Mouse (Mus musculus) c-Kit-positive CD71-positive TER-119-negative erythroid progenitor cells, embryonic 14.5 days (primary cell): ENCODE measurements around the gene Npcd.

Experiments used
- DNase-seq: peaks from one replicate; pipeline ENCODE4 v3.0.0-alpha.2; 2013; ENCODE audit warnings: low read depth

Npcd gene

DNA sequence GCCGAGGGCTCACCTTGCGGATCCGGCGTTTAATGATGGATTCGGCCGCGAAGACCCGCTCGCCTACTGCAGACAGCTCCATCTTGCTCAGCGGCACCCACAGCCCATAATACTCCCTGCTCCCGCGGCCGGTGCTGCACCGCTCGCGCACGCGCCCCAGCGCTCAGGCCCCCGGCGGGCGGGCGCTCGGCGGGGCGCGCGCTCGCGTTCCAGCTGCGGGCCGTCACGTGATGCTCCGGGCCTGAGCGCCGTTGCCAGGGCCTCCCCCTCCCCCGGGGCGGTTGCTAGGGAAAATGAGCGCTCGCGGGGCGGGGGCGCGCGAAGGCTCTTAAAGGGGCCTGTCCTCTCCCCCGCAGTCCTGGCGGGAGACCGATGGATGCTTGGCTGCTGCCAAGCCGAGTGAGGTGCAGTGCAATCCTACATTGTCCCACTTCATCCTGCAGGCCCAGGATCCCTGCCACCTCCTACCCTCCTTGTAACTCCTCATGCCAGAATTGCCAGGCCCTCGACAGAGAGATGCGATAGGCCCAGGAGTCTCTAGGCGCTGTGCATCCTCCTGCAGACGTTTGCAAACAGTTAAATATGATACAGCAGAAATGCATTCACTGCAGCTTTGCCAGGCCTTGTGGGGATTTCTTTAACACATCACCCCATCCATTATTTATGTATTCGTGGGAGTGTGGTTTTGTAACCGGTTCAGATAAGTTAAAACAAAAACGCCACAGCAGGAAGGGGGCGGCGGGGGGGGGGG lies at the start of gene Npcd, which contains the start of gene Cbx6:
TSS of gene Npcd (minus strand) at position 108 of the 751 bp plus-strand sequence.
TSS of gene Cbx6 (minus strand) at position 559 of the 751 bp plus-strand sequence.
- peak; percentile 61 for DNase-seq

DNA sequence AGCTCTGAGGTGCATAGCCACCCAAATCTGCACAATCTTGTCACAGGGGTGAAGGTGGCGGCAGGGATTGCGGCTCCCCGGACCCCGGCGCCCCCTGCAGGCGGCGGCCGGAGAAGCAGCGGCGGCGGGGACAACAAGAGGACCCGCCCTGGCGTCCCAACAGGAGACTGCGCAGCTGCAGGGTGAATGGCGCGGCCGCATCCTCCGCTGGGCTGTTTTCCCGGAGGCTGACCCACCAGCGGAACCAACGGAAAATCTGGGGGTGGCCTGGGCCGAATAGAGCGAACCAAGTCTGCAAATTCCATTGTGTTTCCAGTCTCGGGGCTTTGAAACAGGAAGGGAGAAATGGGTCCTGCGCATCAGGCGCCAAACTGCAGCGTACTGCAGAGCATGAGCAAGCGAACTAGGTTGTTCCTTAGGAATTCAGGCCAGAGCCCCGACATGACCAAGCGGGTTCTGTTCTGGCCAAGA lies 49.4 kb upstream of the Npcd start:
- peak; percentile 67 for DNase-seq

DNA sequence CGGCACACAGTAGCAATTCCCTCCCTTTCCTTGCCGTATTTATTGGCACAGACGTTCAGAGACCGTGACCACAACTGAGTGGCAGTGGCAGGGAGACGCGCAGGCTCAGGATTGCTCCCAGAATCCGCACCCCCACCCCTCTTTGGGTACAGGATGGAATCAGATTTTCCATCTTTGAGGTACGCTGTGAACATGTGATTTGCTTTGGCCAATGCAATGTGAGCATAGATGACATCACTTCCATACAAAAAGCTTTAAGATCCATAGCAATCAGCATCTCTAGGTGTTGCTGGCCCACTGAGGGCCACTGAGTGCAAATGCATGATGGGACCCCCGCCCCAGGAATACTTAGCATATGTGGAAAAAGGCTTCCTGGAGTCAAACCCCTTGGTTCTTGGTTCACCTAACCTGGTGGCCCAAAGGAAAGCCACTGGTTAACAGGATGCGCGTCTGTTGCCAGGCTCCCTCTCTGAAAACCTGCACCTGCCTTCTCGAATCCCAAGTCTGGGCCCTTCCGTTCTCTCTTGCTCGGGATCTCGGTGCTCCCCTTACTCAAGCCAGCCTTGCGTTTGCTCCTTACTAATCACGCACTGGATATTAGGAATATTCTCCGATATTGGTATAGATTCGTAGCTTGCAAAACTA lies 48.7 kb upstream of the Npcd start:
- no peak for DNase-seq

DNA sequence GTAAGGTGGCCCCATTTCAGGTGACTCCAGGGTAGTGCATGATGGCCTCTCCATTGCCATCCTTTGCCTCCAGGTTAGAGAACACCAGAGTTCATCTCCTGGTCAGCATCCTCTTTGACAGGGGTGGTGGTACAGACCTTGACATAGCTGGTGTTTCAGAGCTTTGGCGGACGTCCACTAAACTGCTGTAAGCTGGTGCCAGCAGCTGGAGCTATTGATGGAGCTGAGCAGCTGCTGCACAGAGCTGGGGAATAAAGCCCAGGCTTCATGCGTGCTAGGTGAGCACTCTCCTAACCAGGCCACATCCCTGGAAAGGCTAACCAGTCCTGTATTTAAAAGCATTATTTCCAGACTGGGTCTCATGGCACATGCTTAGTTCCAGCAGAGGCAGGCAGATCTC lies 46.4 kb upstream of the Npcd start:
- DNase-seq: no peak

DNA sequence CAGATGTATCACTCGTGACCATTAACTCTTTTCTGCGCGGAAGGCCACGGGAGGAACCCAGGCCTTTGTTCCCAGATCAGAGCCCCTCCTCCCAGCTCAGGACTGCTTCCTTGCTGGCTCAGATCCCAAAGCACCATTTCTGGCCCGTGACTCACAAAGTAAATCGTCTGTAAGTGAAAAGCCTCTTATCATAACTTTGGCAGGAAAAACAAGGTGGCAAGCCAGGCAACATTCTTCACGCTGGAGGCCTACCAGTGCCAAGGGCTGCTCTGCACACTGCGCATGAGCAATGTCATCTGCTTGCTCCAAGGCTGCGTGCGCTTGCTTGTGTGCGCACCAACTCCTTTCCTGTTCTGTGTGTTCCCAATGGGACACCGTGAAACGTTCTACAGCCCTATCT lies 45.3 kb upstream of the Npcd start:
- no peak for DNase-seq

DNA sequence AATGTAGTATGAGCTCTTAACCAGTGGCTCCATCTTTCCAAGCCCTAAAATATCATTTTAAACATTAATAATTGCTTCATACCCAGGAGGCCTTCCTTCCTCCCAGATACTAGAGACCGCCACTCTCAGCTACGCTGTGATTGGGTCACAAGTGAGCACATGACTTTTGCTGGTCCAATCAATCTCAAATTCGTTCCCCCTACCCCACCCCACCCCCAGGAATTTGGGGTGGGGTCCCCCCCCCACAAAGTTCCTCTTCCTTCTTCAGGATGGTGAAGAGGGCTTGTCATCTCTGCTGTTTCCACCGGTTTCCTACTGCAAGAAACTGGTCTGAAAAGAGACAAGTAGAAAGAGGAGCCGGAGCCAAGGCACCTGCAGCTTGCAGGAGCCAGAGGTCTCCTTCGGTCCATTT lies 44.7 kb upstream of the Npcd start:
- DNase-seq: no peak

DNA sequence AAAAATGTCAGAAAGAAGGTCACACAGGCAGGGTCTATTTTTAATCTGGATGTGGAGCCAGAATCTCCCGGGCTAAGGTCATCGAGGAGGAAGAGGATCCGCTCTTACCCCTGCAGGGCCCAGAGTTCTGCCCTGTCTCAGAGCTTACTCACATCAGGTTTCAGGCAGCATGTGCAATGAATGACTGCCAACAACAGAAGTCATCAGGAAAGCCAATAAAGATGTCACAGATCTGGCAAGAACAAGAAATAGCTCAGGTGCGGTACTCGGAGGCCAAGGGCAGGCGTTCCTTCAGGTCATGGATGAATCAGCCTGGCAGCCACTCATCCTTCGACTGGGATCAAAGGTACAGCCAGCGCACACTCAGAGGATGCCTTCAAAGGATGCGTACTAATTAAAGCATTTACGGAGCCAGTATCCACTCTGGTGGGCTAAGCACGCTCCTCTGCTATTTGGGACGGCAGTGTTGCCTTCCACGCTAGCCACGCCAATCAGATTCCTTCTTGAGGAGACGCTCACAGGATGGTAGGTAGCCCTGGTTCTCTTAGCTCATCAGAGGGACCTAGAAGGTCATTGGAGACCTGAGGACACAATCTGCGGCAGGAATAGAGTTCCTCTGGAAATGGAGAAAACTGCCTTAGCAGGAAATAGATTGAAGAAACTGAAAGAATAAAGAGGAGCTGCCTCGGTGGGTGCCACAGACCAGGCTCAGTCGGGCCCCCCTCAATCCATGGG lies 41.4 kb upstream of the Npcd start:
- DNase-seq: no peak

DNA sequence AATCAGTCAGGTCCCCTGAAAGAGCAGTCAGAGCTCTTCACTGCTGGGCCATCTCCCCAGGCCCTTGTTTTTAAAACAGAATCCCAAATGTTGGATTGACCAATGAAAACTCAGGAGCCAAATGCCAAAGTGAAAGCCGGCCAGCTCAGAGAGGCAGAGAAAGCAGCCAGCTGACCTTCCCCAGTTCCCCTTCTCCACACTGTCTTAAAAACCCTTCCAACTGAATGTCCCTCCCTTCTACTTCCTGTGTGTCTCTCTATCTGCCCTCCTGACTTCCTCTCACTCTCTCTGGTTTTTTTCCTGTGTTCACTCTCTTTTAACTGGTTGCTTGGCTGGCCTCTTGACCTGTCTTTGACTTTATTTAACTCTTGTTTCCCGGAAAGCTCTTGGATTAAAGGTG lies 40.0 kb upstream of the Npcd start:
- DNase-seq: no peak

DNA sequence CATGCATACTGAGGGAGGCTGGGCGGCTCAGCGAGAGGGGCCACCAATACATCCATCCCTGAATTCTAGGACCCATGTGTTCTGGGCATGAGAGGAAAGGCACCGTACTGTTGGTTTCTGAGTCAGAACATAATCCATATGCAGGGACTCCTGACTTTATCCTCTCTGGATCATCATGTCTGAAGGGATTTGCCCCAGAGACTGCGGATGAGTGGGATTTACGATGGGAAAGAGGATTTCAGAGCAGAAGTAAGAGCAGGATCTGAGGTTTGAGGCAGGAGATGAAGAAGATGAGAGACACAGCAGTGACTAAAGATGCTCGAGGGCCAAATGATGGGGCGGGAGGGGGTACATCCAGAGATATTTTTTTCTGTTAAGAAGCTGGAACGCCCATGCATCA lies 39.5 kb upstream of the Npcd start:
- DNase-seq: no peak

DNA sequence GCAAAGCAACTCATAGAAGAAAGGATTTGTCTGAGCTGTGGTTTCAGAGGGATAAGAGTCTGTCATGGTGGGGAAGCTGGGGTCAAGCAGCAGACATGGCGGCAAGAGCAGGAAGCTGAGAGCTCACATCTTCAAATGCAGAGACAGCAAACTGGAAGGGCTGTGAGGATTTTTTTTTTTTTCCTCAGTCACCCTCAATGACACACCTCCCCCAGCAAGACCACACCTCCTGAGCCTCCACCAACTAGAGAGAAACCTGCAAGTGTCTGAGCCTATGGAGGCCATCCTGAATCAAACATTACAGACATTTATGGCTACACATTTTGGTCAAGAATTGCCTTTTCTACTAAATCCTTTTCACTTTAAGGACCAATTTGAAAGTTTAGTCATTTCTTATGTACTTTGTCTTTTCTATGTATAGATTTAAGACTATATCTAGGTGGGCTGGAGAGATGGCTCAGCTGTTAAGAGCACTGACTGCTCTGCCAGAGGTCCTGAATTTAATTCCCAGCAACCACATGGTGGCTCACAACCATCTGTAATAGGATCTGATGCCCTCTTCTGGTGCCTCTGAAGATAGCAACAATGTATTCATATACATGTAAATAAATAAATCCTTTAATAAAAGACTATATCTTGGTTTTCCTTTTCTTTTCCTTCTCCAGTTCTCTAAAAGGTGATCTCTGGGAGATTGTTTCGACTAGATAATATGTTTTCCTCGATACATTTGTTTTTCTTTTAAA lies 33.4 kb upstream of the Npcd start:
- DNase-seq: no peak

DNA sequence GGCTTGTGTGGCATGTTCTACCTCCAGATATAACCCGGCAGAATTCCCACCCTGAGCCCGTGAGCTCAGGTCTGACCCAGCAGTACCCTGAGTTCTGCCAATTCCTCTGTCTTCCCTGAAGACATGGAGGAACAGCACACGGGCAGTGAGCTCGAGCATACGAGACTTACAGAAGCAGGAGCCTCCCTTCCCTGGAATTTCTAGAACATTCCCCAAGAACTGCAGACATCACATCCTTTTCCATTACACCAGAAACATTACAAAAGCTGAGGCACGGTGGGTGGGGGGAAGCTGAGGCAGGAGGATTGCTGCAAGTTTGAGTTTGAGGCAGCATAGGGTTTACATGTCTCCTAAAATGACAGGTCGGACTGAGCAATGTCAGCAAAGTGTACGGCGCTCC lies 25.8 kb upstream of the Npcd start:
- DNase-seq: no peak

DNA sequence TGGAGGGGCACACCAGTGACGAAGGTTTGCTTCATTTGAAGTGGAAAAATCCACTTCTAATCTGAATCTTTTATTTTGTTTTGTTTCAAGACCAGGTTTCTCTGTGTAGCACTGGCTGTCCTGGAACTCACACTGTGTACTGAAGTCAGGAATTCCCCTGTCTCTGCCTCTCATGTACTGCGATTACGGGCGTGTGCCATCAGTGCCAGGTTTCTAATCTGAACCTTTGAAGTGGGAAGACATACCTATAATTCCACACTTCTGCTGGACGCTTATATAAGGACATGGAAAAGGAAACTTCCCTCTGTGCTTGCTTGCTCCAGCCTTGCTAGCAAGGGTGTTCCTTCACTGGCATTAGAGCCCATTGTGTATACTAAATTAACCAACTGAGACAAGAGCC lies 24.9 kb upstream of the Npcd start:
- DNase-seq: no peak

DNA sequence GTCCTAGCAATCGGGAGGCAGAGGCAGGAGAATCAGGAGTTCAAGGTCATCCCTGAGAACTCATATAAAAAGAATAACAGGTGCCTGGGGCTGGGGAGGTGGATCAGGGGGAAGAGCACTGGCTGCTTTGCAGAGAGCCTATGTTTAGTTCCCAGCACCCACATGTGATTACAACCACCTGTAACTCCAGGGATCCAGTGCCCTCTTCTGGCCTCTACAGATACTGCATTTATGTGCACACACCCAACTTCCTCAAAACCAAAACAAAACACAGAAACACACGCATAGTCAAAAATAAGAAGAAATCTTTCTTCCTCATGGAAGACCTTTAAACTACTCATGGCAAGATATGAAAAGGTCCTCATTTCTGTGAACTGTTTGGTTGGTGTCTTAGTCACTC lies 16.1 kb upstream of the Npcd start:
- DNase-seq: no peak

DNA sequence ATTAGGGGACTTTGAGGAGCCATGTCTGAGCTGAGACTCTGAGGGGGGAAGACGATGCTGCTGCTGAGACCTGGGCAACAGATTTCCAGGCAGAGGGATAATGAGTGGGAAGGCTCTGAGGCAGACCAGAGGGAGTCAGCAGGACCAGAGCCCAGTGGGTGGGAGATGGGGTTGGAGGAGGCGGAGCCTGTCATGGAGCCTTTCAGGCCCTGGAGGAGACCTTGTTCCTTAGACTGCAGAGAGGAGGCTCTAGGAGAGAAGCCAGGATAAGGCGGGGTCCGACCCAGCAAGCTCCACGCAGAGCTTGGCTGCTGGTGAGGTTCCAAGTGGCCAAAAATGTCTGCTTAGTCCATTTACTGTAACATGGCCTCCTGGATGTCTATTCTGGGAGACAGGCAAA lies 13.1 kb upstream of the Npcd start:
- DNase-seq: no peak

DNA sequence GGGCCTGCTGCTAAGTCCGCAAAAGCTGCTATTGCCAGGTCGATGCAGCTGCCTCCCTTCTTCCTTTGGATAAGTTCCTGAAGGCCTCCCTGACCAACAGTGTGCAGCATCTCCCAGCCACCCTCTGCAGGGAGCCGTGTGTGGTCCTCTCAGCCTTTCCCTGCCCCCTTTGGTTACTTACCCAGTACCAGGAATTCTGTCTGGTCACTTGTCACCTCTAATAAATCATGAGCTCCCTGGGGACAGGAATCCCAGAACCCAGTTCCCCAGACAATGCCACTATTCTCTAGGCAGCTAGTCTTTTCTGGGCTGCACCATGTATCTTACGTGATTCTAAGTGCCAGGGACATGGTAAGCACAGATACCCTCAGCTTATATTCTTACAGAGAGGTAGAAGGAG lies 11.9 kb upstream of the Npcd start:
- DNase-seq: no peak

DNA sequence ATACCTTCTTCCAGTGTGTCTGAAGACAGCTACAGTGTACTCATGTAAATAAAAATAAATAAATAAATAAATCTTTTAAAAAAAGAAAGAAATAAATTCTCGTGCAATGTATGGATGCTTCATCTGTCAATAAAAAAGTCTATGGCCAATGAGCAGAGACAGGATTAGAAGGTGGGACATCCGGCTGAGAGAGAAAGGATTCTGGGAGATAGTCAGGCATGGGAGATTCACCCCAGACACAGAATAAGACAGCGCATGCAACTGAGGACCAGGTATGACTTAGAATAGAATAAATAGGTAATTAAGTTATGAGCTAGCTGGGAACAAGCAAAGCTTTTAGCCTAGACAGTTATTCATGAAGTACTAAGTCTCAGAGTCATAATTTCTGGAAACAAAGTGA lies 8.9 kb upstream of the Npcd start:
- DNase-seq: no peak

DNA sequence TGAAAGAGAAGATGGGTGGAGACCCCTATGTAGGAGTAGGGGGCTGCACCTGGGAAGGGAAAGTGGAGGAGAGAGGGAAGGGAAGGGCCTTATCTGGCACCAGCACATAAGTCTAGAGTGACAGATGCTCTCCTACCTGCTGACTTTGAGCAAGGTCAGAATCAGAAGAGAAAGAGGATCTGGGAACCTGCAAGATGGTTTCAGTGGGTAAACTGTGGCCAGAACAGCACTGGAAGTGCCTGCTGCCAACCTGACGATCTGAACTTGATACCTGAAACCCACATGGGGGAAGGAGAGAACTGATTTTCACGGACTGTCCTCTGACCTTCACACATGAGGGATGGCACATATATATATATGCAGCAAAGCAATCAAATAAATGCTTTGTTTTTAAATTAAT lies 6.2 kb upstream of the Npcd start:
- DNase-seq: no peak

DNA sequence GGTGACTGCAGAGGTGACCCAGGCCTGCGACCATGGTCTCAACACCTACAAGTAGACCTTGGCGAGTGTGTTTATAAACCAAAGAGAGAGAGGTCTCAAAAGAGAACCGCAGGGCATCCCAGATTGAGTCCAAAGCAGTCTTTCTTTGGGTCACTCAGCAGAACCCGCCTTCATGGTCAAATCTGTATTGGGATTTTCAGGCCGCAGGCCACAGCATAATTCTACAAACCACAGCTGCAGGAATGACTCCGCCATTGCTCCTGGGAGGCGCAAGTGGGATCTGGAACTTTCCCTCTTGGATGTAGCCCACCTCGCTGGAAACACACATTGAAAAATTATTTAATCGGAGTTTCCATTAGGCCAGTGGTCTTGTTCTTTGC lies 834 bp upstream of the Npcd start:
- DNase-seq: no peak

DNA sequence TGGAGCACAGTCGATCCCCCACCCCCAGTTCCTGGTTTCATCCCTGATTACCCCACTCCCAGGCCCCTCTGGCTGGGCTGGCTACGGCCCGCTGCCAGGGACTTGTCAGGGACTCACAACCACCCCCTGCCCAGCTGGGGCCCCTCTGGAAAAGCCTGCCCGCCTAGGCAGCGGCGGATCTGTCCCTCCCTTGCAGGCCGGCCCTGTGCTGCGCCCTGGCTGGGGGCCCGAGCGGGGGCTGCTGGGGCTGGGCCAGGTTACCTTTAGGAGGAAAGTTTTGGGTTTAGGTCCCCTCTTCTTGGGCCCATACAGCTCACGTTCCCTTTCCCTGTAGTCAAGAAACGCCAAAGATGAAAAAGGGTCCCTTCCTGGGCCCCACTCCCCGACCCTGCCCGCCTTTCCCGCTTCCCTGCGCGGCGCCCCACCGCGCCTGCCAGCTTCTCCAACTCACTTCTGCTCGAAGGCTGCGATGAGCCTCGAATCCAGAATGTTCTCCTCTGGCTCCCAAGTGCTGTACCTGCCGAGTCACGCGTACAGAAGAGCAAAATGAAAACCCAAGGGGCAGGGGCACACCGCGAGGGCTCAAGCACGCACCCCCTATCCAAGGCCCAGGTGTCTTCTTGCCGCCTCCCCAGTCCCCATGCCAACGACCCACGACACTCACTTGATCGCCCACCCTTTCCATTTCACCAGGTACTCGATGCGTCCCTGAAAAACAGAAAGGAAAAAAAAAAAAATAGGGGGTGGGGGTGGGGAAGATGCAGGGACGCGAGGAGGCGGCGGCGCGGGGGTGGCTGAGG lies 586 bp downstream of the Npcd start:
- DNase-seq: no peak

DNA sequence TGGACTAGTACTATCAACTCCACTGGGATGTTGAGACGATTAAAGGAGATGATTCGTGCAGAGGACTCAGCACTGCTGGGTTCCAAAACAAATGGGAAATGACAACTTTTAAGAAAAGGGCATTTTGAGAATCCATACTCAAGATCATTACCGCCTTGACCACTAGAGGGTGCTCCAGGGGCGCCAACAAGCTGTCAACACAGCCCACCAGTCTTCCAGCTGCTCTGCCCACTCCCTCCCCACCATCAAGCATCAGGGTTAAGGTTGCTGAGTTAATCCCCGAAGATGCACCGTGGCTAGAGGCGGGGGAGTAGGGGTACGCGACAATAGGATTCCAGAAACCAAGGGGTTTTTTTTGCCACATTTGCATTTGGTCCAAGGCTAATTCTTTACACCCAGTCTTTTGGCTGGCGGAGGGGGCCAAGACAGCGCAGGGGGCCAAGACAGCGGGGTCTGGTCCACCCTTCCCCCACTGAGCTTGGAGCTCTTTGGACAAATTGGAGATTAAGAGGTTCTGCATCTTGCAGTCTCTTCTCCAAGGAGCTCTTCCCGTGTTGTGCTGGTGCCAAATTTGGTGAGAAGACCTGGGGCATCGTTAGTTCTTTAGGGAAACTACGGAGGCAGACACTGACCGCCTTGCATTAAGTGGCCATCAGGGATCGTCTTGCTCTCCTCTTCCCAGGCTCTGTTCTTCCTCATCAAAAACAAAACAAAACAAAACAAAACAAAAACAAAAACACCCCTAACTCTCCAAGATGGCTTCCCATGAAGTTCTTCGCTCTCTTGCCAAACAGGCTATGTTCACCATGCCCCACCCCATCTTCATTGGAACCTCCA lies 1.8 kb downstream of the Npcd start:
- DNase-seq: peak; percentile 65

DNA sequence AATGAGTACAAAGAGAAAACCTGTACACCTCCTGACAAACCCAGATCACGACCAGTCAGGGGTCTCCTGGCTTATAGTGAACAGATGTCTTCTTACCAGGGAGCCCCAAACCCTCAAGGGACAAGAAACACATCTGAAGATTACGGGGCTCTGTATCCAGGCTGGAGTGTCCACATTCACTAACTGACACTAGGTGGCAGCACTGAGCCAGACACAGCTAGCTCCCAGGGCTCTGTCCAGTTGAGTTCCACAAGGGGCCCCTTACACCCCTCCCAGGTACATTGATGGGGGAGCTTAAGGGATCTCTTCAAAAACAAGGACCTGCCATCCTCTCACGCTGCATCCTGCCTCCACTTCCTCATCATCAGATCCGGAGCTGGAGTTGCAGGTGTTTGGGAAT lies 3.6 kb downstream of the Npcd start:
- DNase-seq: peak; percentile 75
